Mouse (Mus musculus): ENCODE measurements around the gene Gm47289.

DNA sequence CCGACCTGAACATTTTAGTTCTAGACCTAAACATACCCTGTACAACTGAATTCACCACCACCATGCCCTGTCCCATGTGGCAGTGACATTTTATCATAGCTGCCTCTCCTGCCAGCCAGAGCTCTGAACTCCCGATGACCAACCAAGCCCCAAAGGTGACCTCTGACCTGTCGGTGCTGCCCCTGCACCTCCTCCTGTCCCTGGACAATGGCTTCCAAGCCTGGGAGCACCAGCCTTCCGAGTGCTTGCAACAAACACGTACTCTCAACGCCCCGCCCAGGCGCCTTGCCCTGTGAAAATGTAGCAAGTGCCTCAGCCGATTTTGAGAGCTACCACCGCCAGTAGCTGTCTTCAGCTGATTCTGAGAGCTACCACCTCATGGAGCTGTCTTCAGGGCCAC, 13.8 kb upstream of the Gm47289 start:
- TF ChIP-seq TAL1 (conservative IDR thresholded peaks at IDR 0.05; ENCODE audit: low read depth, low read length) = no peak
- no peak for TF ChIP-seq CTCF (IDR thresholded peaks at IDR 0.05; ENCODE audit: low read depth, low read length)
- TF ChIP-seq POLR2AphosphoS5 (IDR thresholded peaks at IDR 0.05; ENCODE audit: insufficient replicate concordance, low read depth, low read length) = no peak
- TF ChIP-seq GATA1 (IDR thresholded peaks at IDR 0.05; ENCODE audit: borderline replicate concordance, low read length) = no peak
- TF ChIP-seq GATA2 (IDR thresholded peaks at IDR 0.05; ENCODE audit: borderline replicate concordance, low read depth, low read length) = no peak
